Mouse (Mus musculus): ENCODE results near the gene Acap2. TPM values are rescaled to one million over a fixed set of nuclear protein-coding genes. Genes with fewer than 3 reads are reported as not detected.

The Acap2 gene
- polyA plus RNA-seq, 1 experiment = 53.1 TPM

- TF ChIP-seq POLR2A (IDR thresholded peaks at IDR 0.05; ENCODE audit: extremely low read depth, insufficient read depth, low read length) (no peak), CTCF (IDR thresholded peaks at IDR 0.05; ENCODE audit: extremely low read depth, insufficient read depth, low read length) (no peak)
- H3K4me1 ChIP-seq (ENCODE audit: control insufficient read depth, insufficient read depth, low read length) = peaks cover 19% of the 10 kb centered on the region
- H3K27ac ChIP-seq (ENCODE audit: insufficient read depth, low read length) = no peak overlapping the region
- no peak overlapping the region for H3K4me3 ChIP-seq (ENCODE audit: insufficient read depth, low read length)
These were observed 35.6 kb downstream of the Acap2 start for GRCm38 (mm10) chr16:31165467-31165866.

GRCm38 (mm10) chr16:31164125-31164524 lies 36.9 kb downstream of the Acap2 start:
- TF ChIP-seq CTCF (IDR thresholded peaks at IDR 0.05; ENCODE audit: extremely low read depth, insufficient read depth, low read length) = no peak
- TF ChIP-seq POLR2A (IDR thresholded peaks at IDR 0.05; ENCODE audit: extremely low read depth, insufficient read depth, low read length) = no peak
- Histone ChIP-seq H3K4me3 (ENCODE audit: insufficient read depth, low read length) (no peak overlapping the region), H3K27ac (ENCODE audit: insufficient read depth, low read length) (no peak overlapping the region), H3K4me1 (ENCODE audit: control insufficient read depth, insufficient read depth, low read length) (peaks cover 22% of the 10 kb centered on the region)

- TF ChIP-seq CTCF (IDR thresholded peaks at IDR 0.05; ENCODE audit: extremely low read depth, insufficient read depth, low read length) (no peak), POLR2A (IDR thresholded peaks at IDR 0.05; ENCODE audit: extremely low read depth, insufficient read depth, low read length) (no peak)
- Histone ChIP-seq H3K4me3 (ENCODE audit: insufficient read depth, low read length) (no peak overlapping the region), H3K4me1 (ENCODE audit: control insufficient read depth, insufficient read depth, low read length) (peaks cover 9% of the 10 kb centered on the region), H3K27ac (ENCODE audit: insufficient read depth, low read length) (no peak overlapping the region)
These were observed 40.6 kb downstream of the Acap2 start for GRCm38 (mm10) chr16:31160486-31160885.

GRCm38 (mm10) chr16:31159491-31159890 lies 41.6 kb downstream of the Acap2 start:
- H3K4me3 ChIP-seq (ENCODE audit: insufficient read depth, low read length) = no peak overlapping the region
- TF ChIP-seq CTCF (IDR thresholded peaks at IDR 0.05; ENCODE audit: extremely low read depth, insufficient read depth, low read length) = no peak
- TF ChIP-seq POLR2A (IDR thresholded peaks at IDR 0.05; ENCODE audit: extremely low read depth, insufficient read depth, low read length) = no peak
- H3K4me1 ChIP-seq (ENCODE audit: control insufficient read depth, insufficient read depth, low read length) = peaks cover 8% of the 10 kb centered on the region
- no peak overlapping the region for H3K27ac ChIP-seq (ENCODE audit: insufficient read depth, low read length)

GRCm38 (mm10) chr16:31149841-31150240 lies 51.2 kb downstream of the Acap2 start:
- no peak overlapping the region for H3K4me3 ChIP-seq (ENCODE audit: insufficient read depth, low read length)
- H3K4me1 ChIP-seq (ENCODE audit: control insufficient read depth, insufficient read depth, low read length) = no peaks in the 10 kb centered on the region
- no peak overlapping the region for H3K27ac ChIP-seq (ENCODE audit: insufficient read depth, low read length)
- TF ChIP-seq CTCF (IDR thresholded peaks at IDR 0.05; ENCODE audit: extremely low read depth, insufficient read depth, low read length) (no peak), POLR2A (IDR thresholded peaks at IDR 0.05; ENCODE audit: extremely low read depth, insufficient read depth, low read length) (no peak)

GRCm38 (mm10) chr16:31148891-31149290 lies 52.2 kb downstream of the Acap2 start:
- no peak overlapping the region for H3K4me3 ChIP-seq (ENCODE audit: insufficient read depth, low read length)
- no peak overlapping the region for H3K27ac ChIP-seq (ENCODE audit: insufficient read depth, low read length)
- H3K4me1 ChIP-seq (ENCODE audit: control insufficient read depth, insufficient read depth, low read length) = no peaks in the 10 kb centered on the region
- TF ChIP-seq POLR2A (IDR thresholded peaks at IDR 0.05; ENCODE audit: extremely low read depth, insufficient read depth, low read length) = no peak
- no peak for TF ChIP-seq CTCF (IDR thresholded peaks at IDR 0.05; ENCODE audit: extremely low read depth, insufficient read depth, low read length)

- H3K4me1 ChIP-seq (ENCODE audit: control insufficient read depth, insufficient read depth, low read length) = no peaks in the 10 kb centered on the region; the same call in 1 of the 2 replicates
- TF ChIP-seq POLR2A (IDR thresholded peaks at IDR 0.05; ENCODE audit: extremely low read depth, insufficient read depth, low read length) (no peak), CTCF (IDR thresholded peaks at IDR 0.05; ENCODE audit: extremely low read depth, insufficient read depth, low read length) (no peak)
- H3K4me3 ChIP-seq (ENCODE audit: insufficient read depth, low read length) = no peak overlapping the region
- H3K27ac ChIP-seq (ENCODE audit: insufficient read depth, low read length) = no peak overlapping the region
These were observed 53.3 kb downstream of the Acap2 start for GRCm38 (mm10) chr16:31147766-31148165.

- H3K27ac ChIP-seq (ENCODE audit: insufficient read depth, low read length) = no peak overlapping the region
These were observed 59.1 kb downstream of the Acap2 start for GRCm38 (mm10) chr16:31141916-31142315.

GRCm38 (mm10) chr16:31136616-31137253 lies 64.3 kb downstream of the Acap2 start:
- H3K4me1 ChIP-seq (ENCODE audit: control insufficient read depth, insufficient read depth, low read length) = no peaks in the 10 kb centered on the region
- no peak overlapping the region for H3K27ac ChIP-seq (ENCODE audit: insufficient read depth, low read length)
- H3K4me3 ChIP-seq (ENCODE audit: insufficient read depth, low read length) = no peak overlapping the region
- TF ChIP-seq CTCF (IDR thresholded peaks at IDR 0.05; ENCODE audit: extremely low read depth, insufficient read depth, low read length) = no peak
- TF ChIP-seq POLR2A (IDR thresholded peaks at IDR 0.05; ENCODE audit: extremely low read depth, insufficient read depth, low read length) = no peak

More at GRCm38 (mm10) chr16:31141916-31142315, 59.1 kb downstream of the Acap2 start:
- no peak overlapping the region for H3K4me3 ChIP-seq (ENCODE audit: insufficient read depth, low read length)
- peaks cover 3% of the 10 kb centered on the region; the same call in 1 of the 2 replicates for H3K4me1 ChIP-seq (ENCODE audit: control insufficient read depth, insufficient read depth, low read length)
- no peak for TF ChIP-seq CTCF (IDR thresholded peaks at IDR 0.05; ENCODE audit: extremely low read depth, insufficient read depth, low read length)
- no peak for TF ChIP-seq POLR2A (IDR thresholded peaks at IDR 0.05; ENCODE audit: extremely low read depth, insufficient read depth, low read length)

- no peak overlapping the region for H3K4me3 ChIP-seq (ENCODE audit: insufficient read depth, low read length)
- no peak overlapping the region for H3K27ac ChIP-seq (ENCODE audit: insufficient read depth, low read length)
- TF ChIP-seq POLR2A (IDR thresholded peaks at IDR 0.05; ENCODE audit: extremely low read depth, insufficient read depth, low read length) (no peak), CTCF (IDR thresholded peaks at IDR 0.05; ENCODE audit: extremely low read depth, insufficient read depth, low read length) (no peak)
- no peaks in the 10 kb centered on the region for H3K4me1 ChIP-seq (ENCODE audit: control insufficient read depth, insufficient read depth, low read length)
These were observed 65.5 kb downstream of the Acap2 start for GRCm38 (mm10) chr16:31135519-31135918.
